Mouse (Mus musculus) G1E (cell line): ENCODE measurements at regions not wholly inside any gene's neighbourhood (a gene's known extent, or its start where the extent isn't known, plus 50 kb on each side); places are given as distances from the start of the nearest gene placed in this dataset.
"Not testable (repeated sequence)": the region's sequence is repeated elsewhere in the genome, so short reads cannot be mapped to it uniquely, and the experiment has no call there.

ENCODE experiments used
- ATAC-seq: 2 replicates; pipeline ENCODE4 v1.8.0; 2016; ENCODE audit warnings: mild to moderate bottlenecking; ENCODE audit not compliant: insufficient number of reproducible peaks, poor library complexity, low FRiP score, severe bottlenecking; ENCODE audit errors: extremely low read depth
- DNase-seq: peaks from one replicate; pipeline ENCODE4 v3.0.0; 2012; ENCODE audit warnings: low spot score
- H3K27me3 ChIP-seq: 2 replicates; pipeline ENCODE4 v1.6.1; 2012; ENCODE audit warnings: mild to moderate bottlenecking, low read length, inconsistent platforms; ENCODE audit not compliant: insufficient read depth
- H3K36me3 ChIP-seq: replicated peaks from 2 replicates; pipeline ENCODE3; 2012; ENCODE audit warnings: mild to moderate bottlenecking, inconsistent platforms
- H3K4me1 ChIP-seq: 2 replicates; pipeline ENCODE4 v1.6.1; 2012; ENCODE audit warnings: low read depth, low read length, inconsistent platforms, mixed read lengths; ENCODE audit not compliant: insufficient read depth
- H3K4me3 ChIP-seq: 2 replicates; pipeline ENCODE4 v1.5.1; 2012; ENCODE audit warnings: low read depth, mild to moderate bottlenecking, inconsistent platforms, low read length, moderate library complexity, mixed read lengths
- H3K9me3 ChIP-seq: replicated peaks from 2 replicates; pipeline ENCODE4 v1.6.1; 2012; ENCODE audit warnings: inconsistent platforms
- CTCF ChIP-seq: IDR thresholded peaks from 2 replicates; pipeline ENCODE4 v1.5.1; 2012; ENCODE audit warnings: low read depth, low read length, inconsistent platforms, mixed read lengths
- GATA1 ChIP-seq: IDR thresholded peaks from 2 replicates; pipeline ENCODE4 v1.6.1; 2012; ENCODE audit warnings: borderline replicate concordance, low read length, inconsistent platforms, mixed read lengths
- GATA2 ChIP-seq: IDR thresholded peaks from 2 replicates; pipeline ENCODE4 v1.6.1; 2012; ENCODE audit warnings: low read depth, low read length, inconsistent platforms, borderline replicate concordance
- POLR2AphosphoS5 ChIP-seq: IDR thresholded peaks from 2 replicates; pipeline ENCODE4 v1.6.1; 2012; ENCODE audit warnings: low read depth, low read length, inconsistent platforms; ENCODE audit not compliant: insufficient replicate concordance
- TAL1 ChIP-seq: conservative IDR thresholded peaks from 2 replicates; pipeline ENCODE4 v1.6.1; 2012; ENCODE audit warnings: low read depth, low read length, inconsistent platforms, mixed read lengths

DNA sequence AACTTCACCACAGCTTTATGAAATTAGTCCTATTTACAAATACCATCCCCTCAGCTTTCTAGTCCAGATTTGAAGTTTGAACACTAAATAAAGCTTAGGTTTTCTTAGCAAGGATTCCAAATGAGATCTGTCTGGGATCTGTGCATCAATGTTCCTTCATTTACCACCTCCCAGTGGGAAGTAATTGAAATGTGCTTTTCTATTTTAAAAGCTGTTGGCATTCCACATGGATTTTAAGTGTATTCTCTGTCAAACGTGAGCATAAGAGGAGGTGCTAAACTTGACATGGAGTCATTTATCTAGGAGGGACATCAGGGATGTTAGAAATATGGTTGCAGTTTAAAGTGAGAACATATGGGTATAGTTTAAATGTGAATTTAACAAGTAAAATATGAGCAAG lies 364.0 kb downstream of the Prdm13 start:
- Histone ChIP-seq H3K27me3 (no peaks in the 10 kb centered on the region), H3K36me3 (no peaks in the 10 kb centered on the region), H3K4me1 (no peaks in the 10 kb centered on the region), H3K4me3 (no peak overlapping the region), H3K9me3 (no peaks in the 10 kb centered on the region)
- TF ChIP-seq TAL1 (no peak), GATA2 (no peak), CTCF (no peak), POLR2AphosphoS5 (no peak), GATA1 (no peak)
- no peak for ATAC-seq
- no peak for DNase-seq

GRCm38 (mm10) chr4:21309239-21309638 lies 376.5 kb downstream of the Prdm13 start:
- not testable (repeated sequence) for H3K9me3 ChIP-seq, H3K4me1 ChIP-seq, H3K4me3 ChIP-seq, H3K27me3 ChIP-seq, ATAC-seq, H3K36me3 ChIP-seq, DNase-seq

GRCm38 (mm10) chr4:21307476-21308011 lies 378.2 kb downstream of the Prdm13 start:
- ATAC-seq = no peak
- H3K27me3 ChIP-seq = no peaks in the 10 kb centered on the region
- DNase-seq = no peak
- TF ChIP-seq POLR2AphosphoS5 = no peak
- no peak for TF ChIP-seq TAL1
- no peak for TF ChIP-seq GATA2
- TF ChIP-seq GATA1 = no peak
- no peak for TF ChIP-seq CTCF
- H3K4me3 ChIP-seq = no peak overlapping the region
- no peaks in the 10 kb centered on the region for H3K36me3 ChIP-seq
- H3K4me1 ChIP-seq = no peaks in the 10 kb centered on the region
- H3K9me3 ChIP-seq = no peaks in the 10 kb centered on the region

DNA sequence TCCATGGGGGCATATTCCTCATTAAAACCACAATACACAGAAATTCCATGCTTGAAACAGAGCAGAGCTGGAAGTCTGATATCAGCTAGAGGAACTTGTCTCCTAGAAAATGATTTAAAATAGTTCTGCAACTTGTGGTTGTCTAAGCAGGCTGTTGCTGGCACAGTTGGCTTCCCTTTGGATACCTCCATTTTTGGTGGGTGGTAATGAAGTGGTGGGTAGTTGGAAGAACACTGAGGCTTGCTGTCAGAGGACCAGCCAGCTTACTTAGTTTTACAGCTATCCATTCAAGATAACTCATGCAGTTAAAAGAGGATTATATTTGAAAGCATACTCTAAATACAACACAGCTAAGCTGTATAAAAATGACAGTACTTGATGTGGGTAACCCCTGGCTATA lies 385.6 kb downstream of the Prdm13 start:
- H3K9me3 ChIP-seq = no peaks in the 10 kb centered on the region
- TF ChIP-seq POLR2AphosphoS5 (no peak), TAL1 (no peak), CTCF (no peak), GATA1 (no peak)
- no peak for DNase-seq
- H3K27me3 ChIP-seq = no peaks in the 10 kb centered on the region
- no peaks in the 10 kb centered on the region for H3K4me1 ChIP-seq
- no peak for ATAC-seq
- H3K4me3 ChIP-seq = no peak overlapping the region
- H3K36me3 ChIP-seq = no peaks in the 10 kb centered on the region

DNA sequence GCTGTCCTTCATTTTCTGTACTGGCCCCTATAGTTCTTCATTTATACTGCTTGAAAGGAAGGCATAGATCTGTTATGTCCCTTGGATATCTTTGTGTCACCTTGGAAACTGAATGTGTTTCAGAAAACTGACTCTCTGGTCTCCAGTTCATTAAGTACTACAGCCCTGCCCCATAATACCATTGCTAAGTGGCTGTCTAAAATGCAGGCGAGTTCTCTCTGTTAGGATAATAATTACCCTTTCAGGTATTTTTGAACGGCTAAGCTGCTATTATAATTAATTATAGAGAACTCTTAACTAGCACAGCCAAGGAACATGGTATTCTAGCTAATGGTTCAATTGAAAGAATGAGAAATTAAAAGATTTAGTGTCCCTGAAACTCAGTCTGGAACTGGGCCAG lies 418.5 kb downstream of the Prdm13 start:
- Histone ChIP-seq H3K36me3 (no peaks in the 10 kb centered on the region), H3K9me3 (no peaks in the 10 kb centered on the region), H3K4me3 (no peak overlapping the region), H3K27me3 (no peaks in the 10 kb centered on the region), H3K4me1 (no peaks in the 10 kb centered on the region)
- no peak for TF ChIP-seq GATA1
- TF ChIP-seq POLR2AphosphoS5 = no peak
- TF ChIP-seq GATA2 = no peak
- no peak for TF ChIP-seq CTCF
- no peak for TF ChIP-seq TAL1
- DNase-seq = no peak
- ATAC-seq = no peak

DNA sequence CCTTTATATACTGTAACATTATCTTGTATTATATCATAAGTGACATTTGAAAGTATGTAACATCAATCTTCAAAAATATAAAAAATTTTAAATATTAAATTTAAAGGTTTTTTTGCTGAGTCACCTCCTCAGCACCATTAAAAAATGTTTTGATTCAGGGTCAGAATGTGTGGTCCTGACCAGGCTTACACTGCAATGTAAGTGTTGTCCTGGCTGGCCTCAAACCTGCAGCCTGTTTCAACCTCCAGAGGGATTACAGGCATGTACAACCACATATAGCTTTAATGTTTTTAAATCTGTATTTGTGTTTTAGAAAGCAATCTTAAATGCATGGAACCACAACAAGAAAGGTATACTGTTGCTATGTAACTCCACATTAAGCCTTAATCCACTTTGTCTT lies 418.9 kb downstream of the Prdm13 start:
- H3K9me3 ChIP-seq = no peaks in the 10 kb centered on the region
- ATAC-seq (no peak), DNase-seq (no peak)
- no peaks in the 10 kb centered on the region for H3K27me3 ChIP-seq
- H3K36me3 ChIP-seq = no peaks in the 10 kb centered on the region
- H3K4me1 ChIP-seq = no peaks in the 10 kb centered on the region
- TF ChIP-seq POLR2AphosphoS5 (no peak), GATA2 (no peak), TAL1 (no peak), CTCF (no peak), GATA1 (no peak)
- no peak overlapping the region for H3K4me3 ChIP-seq

- no peak overlapping the region for H3K4me3 ChIP-seq
- DNase-seq (no peak), ATAC-seq (no peak)
- TF ChIP-seq TAL1 (no peak), GATA1 (no peak), POLR2AphosphoS5 (no peak), CTCF (no peak), GATA2 (no peak)
- no peaks in the 10 kb centered on the region for H3K4me1 ChIP-seq
- H3K36me3 ChIP-seq = no peaks in the 10 kb centered on the region
- H3K27me3 ChIP-seq = no peaks in the 10 kb centered on the region
- no peaks in the 10 kb centered on the region for H3K9me3 ChIP-seq
These were observed 435.4 kb downstream of the Prdm13 start for GRCm38 (mm10) chr4:21250396-21250795.
